Mouse (Mus musculus): ENCODE data around the gene Olfr417. TPM values are rescaled to one million over a fixed set of nuclear protein-coding genes. Genes with fewer than 3 reads are reported as not detected.
"Not testable (repeated sequence)": the region's sequence is repeated elsewhere in the genome, so short reads cannot be mapped to it uniquely, and the experiment has no call there.

Gene Olfr417
- not detected in 2 replicates for polyA plus RNA-seq (2015; fragmentation: Nextera tagmentation; extraction: Ambion mirVana)

DNA sequence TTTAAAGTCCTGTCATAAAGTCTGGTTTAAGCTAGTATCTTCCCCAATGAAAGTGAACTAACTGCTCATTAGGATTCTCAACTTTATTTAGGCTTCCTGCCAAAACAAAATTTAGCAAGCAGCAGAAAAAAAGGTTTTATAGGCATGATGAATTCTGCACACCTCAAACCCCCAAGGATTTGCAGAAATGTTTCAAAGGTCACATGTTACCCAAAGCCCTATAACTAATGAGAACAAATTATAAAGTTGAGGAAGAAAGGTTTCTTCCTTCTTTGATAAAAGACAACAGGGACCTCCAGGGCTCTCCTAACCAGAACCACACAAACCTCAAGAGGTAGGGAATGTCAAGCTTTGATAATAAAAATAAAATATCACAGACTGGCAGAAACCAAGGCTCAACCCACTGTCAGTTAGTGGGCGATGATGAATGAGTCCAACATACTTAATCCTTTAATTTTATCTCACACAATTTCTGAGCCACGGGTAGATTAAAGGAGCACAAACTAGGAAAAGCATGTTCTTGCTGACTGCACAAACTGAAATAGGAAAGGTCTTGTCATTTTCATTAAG is at the start of gene Olfr417:
Gene Olfr417, plus strand, starts transcription at position 241 of the 570 bp plus-strand sequence.
- Histone ChIP-seq H3K4me1 (ENCODE audit: insufficient read depth, low read depth, low read length) (no peaks in the 10 kb centered on the region), H3K9me3 (ENCODE audit: low read length) (no peaks in the 10 kb centered on the region), H3K27ac (ENCODE audit: low read length) (no peak within 1 kb of the TSS), H3K36me3 (ENCODE audit: insufficient read depth, low read length) (no peaks in the 10 kb centered on the region), H3K4me2 (replicated peaks; ENCODE audit: low read depth, low read length) (no peak within 1 kb of the TSS), H3K4me3 (ENCODE audit: low read depth, low read length) (no peak within 1 kb of the TSS), H3K27me3 (replicated peaks; ENCODE audit: insufficient read depth, low read length) (no peaks in the 10 kb centered on the region), H3K9ac (replicated peaks; ENCODE audit: low read depth) (no peak within 1 kb of the TSS)
- 54% methylated on average over 2 of the region's 2 CpGs for WGBS
- no peak for DNase-seq (ENCODE audit: low spot score)
- no peak for ATAC-seq
- no peak for TF ChIP-seq EP300 (IDR thresholded peaks at IDR 0.05)

DNA sequence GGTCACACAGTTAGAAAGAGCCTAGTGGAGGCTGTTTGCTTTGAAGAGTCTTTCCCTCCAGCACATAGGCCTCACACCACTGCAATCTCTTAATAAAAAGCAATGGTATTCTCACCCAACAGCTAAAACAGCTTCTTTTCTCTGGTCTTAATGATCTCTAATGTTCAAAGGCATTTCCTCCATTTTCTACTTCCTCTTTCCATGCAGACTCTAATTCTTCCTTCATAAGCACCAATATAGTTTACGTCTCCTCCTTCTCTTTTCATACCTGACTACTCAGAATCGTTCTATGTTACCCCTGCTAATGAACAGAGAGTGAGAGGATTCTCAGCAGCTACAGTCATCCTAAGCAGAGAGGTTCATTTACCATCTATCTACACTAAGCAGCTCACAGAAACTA is 47.6 kb upstream of the Olfr417 start:
- Histone ChIP-seq H3K36me3 (ENCODE audit: insufficient read depth, low read length) (no peaks in the 10 kb centered on the region), H3K4me3 (ENCODE audit: low read depth, low read length) (no peak overlapping the region), H3K4me2 (replicated peaks; ENCODE audit: low read depth, low read length) (no peak overlapping the region), H3K9me3 (ENCODE audit: low read length) (no peaks in the 10 kb centered on the region), H3K4me1 (ENCODE audit: insufficient read depth, low read depth, low read length) (no peaks in the 10 kb centered on the region), H3K27me3 (replicated peaks; ENCODE audit: insufficient read depth, low read length) (no peaks in the 10 kb centered on the region), H3K27ac (ENCODE audit: low read length) (no peak overlapping the region), H3K9ac (replicated peaks; ENCODE audit: low read depth) (no peak overlapping the region)
- WGBS: 62% methylated on average over 2 of the region's 2 CpGs
- no peak for ATAC-seq
- no peak for DNase-seq (ENCODE audit: low spot score)
- no peak for TF ChIP-seq CTCF (IDR thresholded peaks at IDR 0.05)
- no peak for TF ChIP-seq EP300 (IDR thresholded peaks at IDR 0.05)

DNA sequence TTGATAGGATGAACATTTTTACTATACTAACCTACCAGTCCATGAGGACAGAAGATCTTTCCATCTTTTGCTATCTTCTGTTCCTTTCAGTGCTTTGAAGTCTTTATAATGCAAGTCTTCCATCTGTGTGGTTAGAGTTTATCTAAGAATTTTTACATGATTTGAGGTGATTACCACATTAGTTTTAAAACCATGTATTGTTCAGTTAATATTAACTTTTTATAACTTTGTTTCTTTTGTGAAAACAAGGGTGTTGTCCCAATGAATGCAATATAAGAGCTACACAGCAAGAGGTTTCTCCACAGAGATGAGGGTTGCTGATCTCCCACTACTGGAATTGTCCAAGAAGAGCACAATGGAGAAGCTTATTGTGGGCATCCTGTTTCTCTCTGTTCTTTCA is 34.7 kb upstream of the Olfr417 start, which contains the start of gene Mptx1:
Gene Mptx1, plus strand, starts transcription at position 301 of the 400 bp plus-strand sequence.
- H3K27ac ChIP-seq (ENCODE audit: low read length): no peak within 1 kb of the TSS
- TF ChIP-seq CTCF (IDR thresholded peaks at IDR 0.05) (no peak), EP300 (IDR thresholded peaks at IDR 0.05) (no peak)
- H3K36me3 ChIP-seq (ENCODE audit: insufficient read depth, low read length): no peaks in the 10 kb centered on the region
- no peaks in the 10 kb centered on the region for H3K27me3 ChIP-seq (replicated peaks; ENCODE audit: insufficient read depth, low read length)
- no peaks in the 10 kb centered on the region for H3K4me1 ChIP-seq (ENCODE audit: insufficient read depth, low read depth, low read length)
- H3K9me3 ChIP-seq (ENCODE audit: low read length): no peaks in the 10 kb centered on the region
- H3K9ac ChIP-seq (replicated peaks; ENCODE audit: low read depth): no peak within 1 kb of the TSS
- H3K4me2 ChIP-seq (replicated peaks; ENCODE audit: low read depth, low read length): no peak within 1 kb of the TSS
- no peak for ATAC-seq
- no peak for DNase-seq (ENCODE audit: low spot score)
- no peak within 1 kb of the TSS for H3K4me3 ChIP-seq (ENCODE audit: low read depth, low read length)

DNA sequence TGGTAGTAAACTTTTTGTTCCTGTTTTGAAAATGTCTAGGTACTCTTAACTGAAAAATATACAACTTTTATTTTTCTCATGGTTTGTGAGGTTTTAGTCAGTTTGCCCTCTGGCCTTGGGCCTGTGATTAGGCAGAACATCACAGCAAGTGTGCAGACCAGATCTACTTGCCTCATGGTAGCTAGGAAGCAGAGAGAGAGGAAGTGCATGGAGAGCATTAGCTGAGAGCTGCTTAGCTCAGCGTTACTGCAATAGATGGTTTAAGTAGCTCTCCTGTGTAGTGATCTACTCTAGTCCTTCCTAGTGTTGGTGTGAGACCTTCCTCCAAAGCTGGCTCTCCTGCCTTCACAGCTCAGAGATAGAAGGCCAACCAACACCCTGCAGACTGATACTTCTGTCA is 11.3 kb upstream of the Olfr417 start:
- H3K4me3 ChIP-seq (ENCODE audit: low read depth, low read length); H3K36me3 ChIP-seq (ENCODE audit: insufficient read depth, low read length); H3K27ac ChIP-seq (ENCODE audit: low read length); H3K27me3 ChIP-seq (replicated peaks; ENCODE audit: insufficient read depth, low read length); H3K9ac ChIP-seq (replicated peaks; ENCODE audit: low read depth); ATAC-seq; DNase-seq (ENCODE audit: low spot score); H3K4me1 ChIP-seq (ENCODE audit: insufficient read depth, low read depth, low read length); H3K9me3 ChIP-seq (ENCODE audit: low read length); H3K4me2 ChIP-seq (replicated peaks; ENCODE audit: low read depth, low read length): not testable (repeated sequence)
- WGBS: 81% methylated on average over 1 of the region's 1 CpGs

DNA sequence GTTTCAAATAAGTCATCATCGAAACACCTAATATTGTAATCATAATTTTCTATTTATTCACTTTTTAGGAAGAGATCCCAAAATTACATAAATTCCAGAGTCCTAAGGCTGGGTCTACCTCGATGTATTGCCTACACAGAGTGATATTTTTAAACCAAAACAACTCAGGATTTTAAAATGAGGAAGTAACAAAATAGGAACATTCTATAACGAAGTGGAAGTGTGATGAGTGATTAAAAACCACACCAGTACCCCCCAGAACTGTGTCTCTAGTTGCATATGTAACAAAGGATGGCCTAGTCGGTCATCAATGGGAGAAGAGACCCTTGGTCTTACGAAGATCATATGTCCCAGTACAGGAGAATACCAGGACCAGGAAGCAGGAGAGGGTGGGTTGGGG is 10.3 kb upstream of the Olfr417 start:
- TF ChIP-seq CTCF (IDR thresholded peaks at IDR 0.05) (no peak), EP300 (IDR thresholded peaks at IDR 0.05) (no peak)
- no peak for DNase-seq (ENCODE audit: low spot score)
- Histone ChIP-seq H3K27me3 (replicated peaks; ENCODE audit: insufficient read depth, low read length) (no peaks in the 10 kb centered on the region), H3K9me3 (ENCODE audit: low read length) (no peaks in the 10 kb centered on the region), H3K36me3 (ENCODE audit: insufficient read depth, low read length) (no peaks in the 10 kb centered on the region), H3K4me3 (ENCODE audit: low read depth, low read length) (no peak overlapping the region), H3K4me1 (ENCODE audit: insufficient read depth, low read depth, low read length) (no peaks in the 10 kb centered on the region), H3K4me2 (replicated peaks; ENCODE audit: low read depth, low read length) (no peak overlapping the region), H3K27ac (ENCODE audit: low read length) (no peak overlapping the region), H3K9ac (replicated peaks; ENCODE audit: low read depth) (no peak overlapping the region)
- no peak for ATAC-seq
- whole genome bisulfite sequencing: 69% methylated on average over 5 of the region's 5 CpGs

DNA sequence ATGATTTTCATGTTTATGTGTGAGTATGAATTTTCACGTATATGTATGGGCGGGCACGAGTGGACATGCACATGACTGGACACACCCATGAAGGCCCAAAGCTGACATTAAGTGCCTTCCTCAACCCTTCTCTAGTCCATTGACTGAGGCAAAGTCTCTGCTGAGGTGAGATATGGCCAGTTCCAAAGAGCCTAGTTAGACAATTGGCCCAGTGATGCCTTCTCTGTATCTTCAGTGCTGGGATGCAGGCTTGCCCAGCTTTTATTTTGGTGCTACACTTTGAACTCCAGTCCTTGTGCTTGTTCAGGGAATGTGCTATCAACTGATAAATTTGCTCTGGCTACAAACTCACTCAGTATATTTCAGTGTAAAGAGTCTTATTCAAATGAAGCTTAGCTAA is 8.9 kb downstream of the Olfr417 start:
- Histone ChIP-seq H3K36me3 (ENCODE audit: insufficient read depth, low read length) (no peaks in the 10 kb centered on the region), H3K4me2 (replicated peaks; ENCODE audit: low read depth, low read length) (no peak overlapping the region), H3K4me3 (ENCODE audit: low read depth, low read length) (no peak overlapping the region), H3K27me3 (replicated peaks; ENCODE audit: insufficient read depth, low read length) (no peaks in the 10 kb centered on the region), H3K27ac (ENCODE audit: low read length) (no peak overlapping the region), H3K9ac (replicated peaks; ENCODE audit: low read depth) (no peak overlapping the region), H3K9me3 (ENCODE audit: low read length) (no peaks in the 10 kb centered on the region), H3K4me1 (ENCODE audit: insufficient read depth, low read depth, low read length) (no peaks in the 10 kb centered on the region)
- WGBS: 86% methylated on average over 3 of the region's 3 CpGs
- DNase-seq (ENCODE audit: low spot score): no peak
- TF ChIP-seq CTCF (IDR thresholded peaks at IDR 0.05) (no peak), EP300 (IDR thresholded peaks at IDR 0.05) (no peak)
- no peak for ATAC-seq

DNA sequence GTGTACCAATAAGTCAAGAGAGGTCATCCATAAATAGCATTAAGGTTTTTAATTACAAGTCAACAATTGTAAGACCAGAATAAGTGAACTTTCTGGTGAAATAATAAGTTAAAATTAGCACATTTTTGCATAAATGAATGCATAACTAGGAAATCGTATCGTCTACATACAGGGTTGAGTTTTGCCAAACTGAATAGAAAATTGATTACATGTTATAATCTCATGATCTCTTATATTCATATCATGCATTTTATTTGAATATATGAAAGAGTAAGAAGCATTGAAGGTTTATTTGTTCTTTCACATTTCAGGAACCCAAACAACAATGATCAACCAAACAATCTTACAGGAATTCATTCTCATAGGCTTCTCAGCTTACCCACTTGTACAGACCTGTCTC is 25.8 kb downstream of the Olfr417 start, which contains the start of gene Olfr248:
Gene Olfr248, plus strand, starts transcription at position 301 of the 400 bp plus-strand sequence.
- no peak within 1 kb of the TSS for H3K9ac ChIP-seq (replicated peaks; ENCODE audit: low read depth)
- H3K36me3 ChIP-seq (ENCODE audit: insufficient read depth, low read length): no peaks in the 10 kb centered on the region
- 84% methylated on average over 2 of the region's 2 CpGs for WGBS
- no peaks in the 10 kb centered on the region for H3K4me1 ChIP-seq (ENCODE audit: insufficient read depth, low read depth, low read length)
- ATAC-seq: no peak
- no peak for DNase-seq (ENCODE audit: low spot score)
- H3K4me3 ChIP-seq (ENCODE audit: low read depth, low read length): no peak within 1 kb of the TSS
- TF ChIP-seq EP300 (IDR thresholded peaks at IDR 0.05) (no peak), CTCF (IDR thresholded peaks at IDR 0.05) (no peak)
- H3K9me3 ChIP-seq (ENCODE audit: low read length): no peaks in the 10 kb centered on the region
- H3K27ac ChIP-seq (ENCODE audit: low read length): no peak within 1 kb of the TSS
- H3K4me2 ChIP-seq (replicated peaks; ENCODE audit: low read depth, low read length): no peak within 1 kb of the TSS
- H3K27me3 ChIP-seq (replicated peaks; ENCODE audit: insufficient read depth, low read length): no peaks in the 10 kb centered on the region

Data from lung, postnatal 0 days (tissue).